Mouse (Mus musculus) lung, postnatal 36 days (tissue): ENCODE results near the gene BC052040.

ENCODE experiments used
- DNase-seq: peaks from one replicate; pipeline ENCODE4 v3.0.0; 2022; ENCODE audit warnings: mixed read lengths

BC052040 gene

DNA sequence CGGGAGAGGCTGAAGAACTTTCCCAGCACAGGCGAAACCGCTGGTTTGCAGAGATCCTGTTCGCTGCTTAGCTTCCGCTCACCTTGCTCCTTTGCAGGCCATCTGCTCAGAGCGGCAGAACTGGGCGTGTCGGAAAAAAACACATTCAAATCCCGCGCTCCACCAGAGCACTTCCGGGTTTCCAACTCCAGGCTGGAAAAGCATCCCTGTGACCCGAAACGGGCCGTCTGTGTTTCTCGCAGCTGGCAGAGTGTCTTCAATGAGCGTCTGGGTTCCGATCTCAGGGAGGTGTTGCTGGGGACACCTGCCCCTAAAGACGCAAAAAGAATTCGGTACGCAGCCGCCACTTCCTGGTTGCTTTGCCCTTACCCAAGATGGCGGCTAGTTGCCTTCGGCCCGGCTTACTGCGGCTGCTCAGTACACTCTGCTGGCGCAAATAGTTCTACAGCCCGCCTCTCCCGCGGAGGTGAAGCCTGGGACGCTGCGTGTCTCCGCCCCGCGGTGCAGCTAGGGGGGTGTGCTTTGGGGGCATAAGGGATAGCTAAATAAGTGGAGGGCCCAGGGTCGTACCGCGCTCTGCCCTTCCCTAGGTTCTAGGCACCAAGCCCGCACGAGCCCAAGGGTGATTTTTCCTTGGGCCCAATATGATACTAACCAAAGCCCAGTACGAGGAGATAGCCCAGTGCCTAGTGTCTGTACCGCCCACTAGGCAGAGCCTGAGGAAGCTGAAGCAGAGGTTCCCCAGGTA lies at the start of gene BC052040:
Gene BC052040, plus strand, starts transcription at position 476 of the 748 bp plus-strand sequence.
- DNase-seq: peak; percentile 93

DNA sequence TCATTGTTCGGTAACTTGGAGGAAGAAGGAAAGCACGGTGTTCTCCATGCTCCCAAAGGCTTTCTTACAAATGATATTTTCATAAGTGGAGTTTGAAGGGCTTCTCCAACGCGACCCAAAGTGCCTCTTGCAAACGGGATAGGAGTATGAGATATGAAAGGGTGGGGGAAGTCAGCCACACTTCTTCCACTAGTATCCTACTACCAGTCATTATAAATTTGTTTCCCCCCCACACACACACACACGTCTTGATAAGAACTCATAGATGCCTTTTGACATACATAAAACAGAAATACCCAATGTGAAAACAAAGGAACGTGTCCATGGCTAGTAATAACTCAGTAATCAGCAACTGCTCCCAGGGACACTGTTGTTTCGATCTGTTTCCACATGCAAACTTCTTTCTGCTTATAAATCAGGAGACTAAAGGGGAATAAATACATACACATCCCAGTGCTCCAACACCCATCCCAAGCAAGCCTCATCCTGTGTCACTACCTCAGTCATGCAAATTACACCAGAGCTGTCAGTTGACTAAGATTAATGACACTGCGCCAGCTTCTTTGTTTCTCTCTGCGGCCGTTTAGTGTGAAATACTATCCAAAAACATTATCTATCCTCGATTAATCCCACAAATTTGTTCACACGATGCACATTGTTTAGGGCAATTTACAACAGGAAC lies 43.4 kb upstream of the BC052040 start:
- DNase-seq: no peak

DNA sequence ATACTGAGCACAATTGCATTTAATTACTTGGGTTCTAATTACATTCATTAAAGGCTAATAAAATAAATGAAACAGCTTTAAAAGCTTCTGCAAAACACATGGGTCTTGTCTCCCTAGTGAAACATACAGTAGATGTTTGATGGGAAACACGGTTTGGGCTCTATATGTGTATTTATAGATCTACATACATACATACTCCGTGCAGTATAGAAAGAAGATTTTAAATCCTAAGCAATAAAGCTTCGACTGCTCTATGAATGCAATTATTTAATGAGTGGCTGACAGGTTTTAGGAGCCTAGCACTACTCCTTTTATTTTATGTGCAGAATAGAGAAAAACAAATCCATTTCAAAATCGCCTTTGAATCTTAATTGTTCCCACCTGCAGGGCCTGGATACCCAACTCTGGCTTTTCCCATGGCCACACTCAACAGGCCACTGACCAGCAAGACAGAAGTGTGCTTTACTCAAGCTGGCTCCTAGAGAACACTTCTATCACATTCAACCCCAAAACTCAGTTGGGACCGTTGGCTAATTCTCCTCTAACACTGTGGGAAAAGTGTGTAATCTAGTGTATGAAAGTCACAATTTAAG lies 42.7 kb upstream of the BC052040 start:
- DNase-seq: no peak

DNA sequence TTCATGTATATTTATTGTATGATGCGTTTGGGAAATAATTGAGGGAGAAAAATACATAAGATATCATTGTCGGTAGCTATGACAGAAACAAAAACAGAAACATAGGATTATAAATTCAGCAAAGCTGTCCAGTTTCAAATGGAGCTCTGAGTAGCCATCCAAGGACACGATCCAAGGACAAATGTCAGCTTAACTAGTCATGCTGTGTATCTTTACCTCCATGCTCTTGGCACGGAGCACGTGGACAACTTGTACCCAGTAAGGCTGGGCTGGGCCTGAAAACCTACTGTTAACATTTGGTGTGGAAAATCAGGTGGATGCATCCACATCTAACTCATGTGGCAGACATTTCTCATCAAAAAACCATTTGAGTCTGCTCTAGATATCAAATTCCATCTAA lies 41.8 kb upstream of the BC052040 start:
- DNase-seq: no peak

DNA sequence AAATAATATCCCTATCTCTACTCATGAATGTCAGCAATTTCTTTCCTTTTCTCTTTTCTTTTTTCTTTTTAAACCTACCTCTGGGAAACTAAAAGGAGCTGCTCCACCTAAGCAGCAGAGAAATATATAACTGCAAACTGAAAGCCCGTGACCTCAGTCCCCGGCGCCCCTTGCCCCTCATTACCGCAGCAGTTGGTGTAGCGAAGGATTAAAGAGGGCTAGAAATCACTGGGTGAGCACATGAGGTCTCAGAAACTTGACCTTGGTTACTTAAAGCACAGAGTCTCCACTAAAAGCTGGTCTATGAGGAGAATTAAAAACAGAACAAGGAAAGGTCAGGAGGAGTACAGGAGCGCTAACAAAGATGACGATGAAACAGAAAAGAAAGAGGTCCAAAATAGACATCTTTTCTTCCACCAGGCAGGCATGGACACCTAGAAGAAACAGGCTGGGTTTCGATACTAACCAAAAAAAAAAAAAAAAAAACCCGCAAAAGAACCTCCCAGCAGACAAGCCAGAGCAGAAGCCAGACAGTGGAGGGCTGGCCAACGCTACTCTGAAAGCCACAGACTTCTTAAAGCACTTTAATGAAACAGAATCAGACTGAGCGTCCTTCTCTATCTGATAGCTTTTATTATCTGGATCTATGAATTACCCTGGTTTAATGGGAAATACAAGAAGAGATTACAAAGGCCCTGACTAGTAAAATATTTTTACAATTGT lies 39.0 kb upstream of the BC052040 start:
- no peak for DNase-seq

DNA sequence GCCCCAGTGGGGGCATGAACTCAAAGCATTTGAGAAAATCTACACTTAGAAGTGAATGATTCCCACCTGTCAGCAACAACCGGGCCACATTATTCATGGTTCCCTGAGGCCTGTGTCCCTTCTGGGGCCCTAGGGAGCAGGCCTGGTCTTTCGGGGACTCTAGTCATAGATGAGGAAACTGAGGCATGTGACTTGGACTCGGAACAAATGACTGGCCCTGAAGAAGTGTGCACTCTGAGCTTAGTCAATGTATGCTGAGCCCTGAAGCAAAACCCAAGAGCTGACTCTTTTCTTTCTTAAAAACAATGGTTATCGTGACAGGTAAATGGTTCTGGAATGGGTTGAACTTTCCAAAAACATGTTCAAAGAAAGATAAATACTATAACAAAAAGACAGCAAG lies 38.3 kb upstream of the BC052040 start:
- no peak for DNase-seq

DNA sequence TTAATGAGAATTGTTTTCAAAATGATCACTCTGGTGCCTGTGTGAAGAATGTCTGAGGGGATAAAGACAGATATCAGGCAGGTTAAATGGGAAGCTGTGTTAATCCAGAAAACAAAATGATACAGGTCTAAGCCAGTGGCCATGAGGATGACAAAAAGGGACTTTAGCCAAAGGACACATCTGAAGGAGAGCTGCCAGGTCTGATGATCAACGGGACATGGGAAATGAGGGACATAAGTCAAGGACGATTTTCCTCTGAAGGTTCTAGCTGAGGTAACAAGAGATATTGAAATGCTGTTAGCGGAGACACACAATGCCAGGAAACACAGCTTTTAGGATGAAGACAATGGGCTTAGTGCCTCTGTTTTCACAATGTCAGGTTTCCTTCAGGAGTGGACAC lies 29.6 kb upstream of the BC052040 start:
- no peak for DNase-seq

DNA sequence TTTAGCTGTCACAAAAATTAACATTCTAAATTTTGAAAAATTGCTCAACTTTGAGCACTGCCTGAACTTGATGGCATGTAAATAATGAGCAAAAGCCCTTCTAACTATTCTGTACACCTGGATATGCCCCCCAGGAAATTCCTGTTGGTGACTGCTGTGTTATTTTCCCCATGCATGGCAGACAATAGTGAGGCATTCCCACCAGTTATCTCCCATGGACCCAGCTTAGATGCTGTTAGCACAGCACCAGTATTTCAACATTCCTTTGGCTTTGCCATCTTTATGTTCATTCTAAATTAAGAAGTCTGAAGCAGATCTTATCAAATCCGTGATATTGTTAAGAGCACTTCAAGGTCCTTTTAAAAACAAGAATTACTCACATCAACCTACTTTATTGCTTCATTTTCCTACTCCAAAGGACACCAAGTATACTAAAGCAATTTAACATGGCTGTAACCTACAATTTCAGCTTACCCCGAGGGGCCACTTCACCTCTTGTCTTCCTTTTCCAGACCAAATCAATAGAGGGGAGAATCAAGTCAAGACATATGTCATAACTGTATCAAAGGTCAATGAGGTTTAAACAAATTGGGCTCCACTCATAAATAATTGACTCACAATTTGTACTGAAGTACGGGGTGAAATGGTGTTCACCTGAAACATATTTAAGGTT lies 19.2 kb upstream of the BC052040 start:
- no peak for DNase-seq

DNA sequence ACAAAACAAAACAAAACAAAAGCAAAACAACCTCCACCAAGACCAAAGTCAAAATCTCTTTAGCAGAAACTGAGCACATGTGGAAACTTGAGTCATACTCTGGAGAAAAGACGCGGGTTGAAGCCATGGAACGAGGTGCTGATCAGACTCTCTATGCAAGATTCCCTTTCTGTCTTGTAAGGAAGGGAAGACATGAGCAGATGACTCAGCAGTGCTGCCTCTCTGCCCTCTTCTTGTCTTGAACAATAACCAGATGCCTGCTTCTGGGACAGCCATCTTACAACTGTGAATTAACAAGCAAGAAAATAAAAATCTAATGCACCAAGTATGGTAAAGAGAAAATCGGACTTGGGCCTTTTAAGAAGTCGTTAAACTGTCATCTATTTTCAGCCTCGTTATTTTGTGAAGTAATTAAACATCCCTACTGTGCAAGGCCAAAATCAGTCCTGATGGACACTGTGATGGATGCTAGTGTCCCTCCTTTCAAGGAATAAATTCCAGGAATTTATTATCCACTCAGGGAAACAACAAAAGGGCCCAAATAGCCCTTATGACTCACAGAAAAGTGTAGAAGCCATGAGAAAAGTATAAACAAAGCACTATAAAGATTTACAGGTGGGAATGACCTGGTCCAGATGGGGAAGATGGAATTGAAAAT lies 18.0 kb upstream of the BC052040 start:
- no peak for DNase-seq

DNA sequence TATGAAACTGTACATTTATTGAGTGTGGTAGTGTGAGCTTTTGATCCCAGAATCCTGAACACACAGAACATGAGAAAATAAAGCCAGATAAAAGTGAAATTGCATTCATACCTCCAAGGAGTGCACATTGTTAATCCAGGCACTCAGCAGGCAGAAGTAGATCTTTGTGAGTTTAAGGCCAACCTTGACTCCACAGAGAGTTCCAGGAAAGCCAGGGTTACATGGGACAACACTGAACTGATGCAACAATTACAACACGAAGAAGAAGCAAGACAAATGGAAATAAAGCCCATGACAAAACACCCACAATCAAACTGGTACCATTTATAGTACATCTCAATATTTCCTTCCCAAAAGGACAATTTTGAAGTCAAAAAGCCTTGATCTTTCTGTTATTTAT lies 9.5 kb upstream of the BC052040 start:
- DNase-seq: no peak

DNA sequence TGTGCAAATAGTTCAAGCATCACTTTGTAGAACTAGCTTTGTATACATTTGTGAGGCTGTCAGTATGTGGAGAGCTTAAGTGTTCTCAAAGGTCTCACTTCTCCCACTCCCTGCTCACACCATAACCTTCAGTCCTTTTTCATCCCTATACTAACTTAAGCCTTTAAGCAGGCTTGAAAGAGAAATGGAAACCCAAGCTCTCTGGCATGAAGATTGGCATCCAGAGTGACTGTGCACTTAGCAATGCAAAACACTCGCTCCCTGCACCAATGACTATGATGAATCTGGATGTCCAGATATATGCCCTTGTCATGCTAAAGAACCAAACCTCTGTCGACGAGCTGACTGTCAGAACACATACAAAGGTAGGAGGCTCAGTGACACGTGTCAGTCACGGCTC lies 6.7 kb upstream of the BC052040 start:
- DNase-seq: no peak

DNA sequence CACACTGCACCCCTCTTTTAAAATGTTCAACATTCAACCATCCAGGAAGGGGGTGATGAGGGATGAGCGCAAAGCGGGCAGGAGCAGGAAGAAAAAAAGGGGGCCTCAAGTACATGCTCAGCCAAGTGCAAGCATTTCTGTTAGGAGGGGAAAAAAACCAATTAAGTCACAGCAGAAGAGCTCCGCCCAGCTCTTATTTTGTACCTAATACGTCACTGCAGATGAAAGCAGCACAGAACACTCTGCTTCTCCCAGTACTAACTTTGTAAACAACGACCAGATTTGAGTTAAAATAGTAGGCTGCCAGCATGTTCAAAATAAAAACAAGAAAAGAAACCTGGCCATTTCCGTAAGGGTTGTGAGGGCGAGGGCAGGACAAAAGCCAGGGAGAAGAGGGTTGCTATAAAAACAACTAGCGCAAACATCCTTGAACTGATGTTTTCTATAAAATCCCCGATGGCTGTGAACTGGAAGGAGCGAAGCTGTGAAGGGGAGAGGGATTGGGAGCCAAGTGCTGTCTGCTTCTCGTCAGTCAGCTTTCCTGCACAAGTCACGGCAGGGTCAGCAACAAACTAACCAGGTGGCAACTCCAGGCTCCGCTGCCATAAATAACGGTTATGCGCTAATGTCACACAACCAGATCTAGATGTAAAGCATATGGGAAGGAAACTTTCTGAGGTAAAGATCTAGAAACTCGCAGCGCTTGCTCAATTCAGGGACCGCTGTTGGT lies 2.2 kb upstream of the BC052040 start:
- DNase-seq: no peak

DNA sequence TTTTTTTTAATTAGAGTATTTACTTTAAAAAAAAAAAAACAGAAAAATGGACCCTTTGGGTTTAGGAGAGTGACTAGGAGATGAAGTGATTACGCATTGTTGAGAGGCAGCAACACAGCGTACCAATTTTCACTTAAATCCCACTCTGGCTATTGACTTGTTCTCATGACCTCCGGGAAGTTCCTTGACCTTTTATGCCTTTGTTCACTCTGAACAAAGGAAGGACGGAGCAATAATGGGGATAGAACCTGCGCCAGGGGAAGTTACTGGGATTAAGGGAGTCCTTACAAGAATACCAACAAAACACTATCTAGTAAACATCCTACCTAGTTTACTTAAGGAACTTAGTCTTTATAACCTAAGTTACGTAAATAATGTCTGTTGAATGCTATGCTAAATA lies 1.5 kb upstream of the BC052040 start:
- no peak for DNase-seq

DNA sequence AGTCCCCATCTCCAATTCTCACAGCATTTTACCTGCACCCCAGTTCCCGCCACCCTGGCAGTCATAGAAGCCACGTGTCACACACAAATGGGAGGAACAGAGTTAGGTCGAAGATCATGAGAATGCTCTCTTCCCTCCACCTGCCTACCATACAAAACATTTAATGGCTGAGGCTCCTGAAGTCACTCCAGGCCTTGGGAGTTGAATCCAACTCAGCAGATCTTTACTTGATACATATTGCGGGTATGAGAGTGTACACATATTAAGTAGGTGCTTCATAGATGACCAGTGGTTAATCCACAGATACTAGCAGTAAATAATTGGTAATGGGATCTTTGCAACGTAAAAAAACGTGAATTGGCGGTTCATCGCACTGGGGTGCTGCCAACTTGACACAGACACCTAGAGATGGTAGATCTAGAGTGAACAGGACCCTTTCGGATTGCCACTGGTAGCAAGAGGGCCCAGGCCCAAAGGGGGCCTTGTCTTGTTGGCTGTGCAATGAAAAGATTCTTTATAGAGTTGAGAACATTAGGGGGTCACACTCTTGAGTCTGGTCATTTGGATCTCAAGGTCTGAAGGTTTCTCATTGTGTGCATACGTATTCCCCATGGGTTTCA lies 583 bp downstream of the BC052040 start:
- DNase-seq: no peak

DNA sequence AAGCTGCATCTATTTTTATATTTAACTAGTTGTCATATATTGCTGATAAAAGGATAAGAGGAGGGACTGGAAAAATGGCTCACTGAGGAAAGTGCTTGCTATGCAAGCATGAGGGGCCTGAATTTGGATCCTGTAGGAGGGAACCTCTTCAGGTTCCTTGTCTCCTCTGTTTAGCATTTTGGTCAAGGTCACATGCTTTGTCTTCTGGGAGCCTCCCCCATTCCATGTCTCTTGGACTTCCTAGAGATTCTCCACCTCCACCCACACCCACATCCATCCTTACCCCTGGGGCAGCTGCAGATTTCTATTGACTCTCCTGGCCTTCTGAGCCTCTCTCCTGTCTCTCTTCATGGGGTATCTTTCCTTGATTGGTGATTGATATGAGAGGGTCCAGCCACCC lies 2.3 kb downstream of the BC052040 start:
- DNase-seq: no peak

DNA sequence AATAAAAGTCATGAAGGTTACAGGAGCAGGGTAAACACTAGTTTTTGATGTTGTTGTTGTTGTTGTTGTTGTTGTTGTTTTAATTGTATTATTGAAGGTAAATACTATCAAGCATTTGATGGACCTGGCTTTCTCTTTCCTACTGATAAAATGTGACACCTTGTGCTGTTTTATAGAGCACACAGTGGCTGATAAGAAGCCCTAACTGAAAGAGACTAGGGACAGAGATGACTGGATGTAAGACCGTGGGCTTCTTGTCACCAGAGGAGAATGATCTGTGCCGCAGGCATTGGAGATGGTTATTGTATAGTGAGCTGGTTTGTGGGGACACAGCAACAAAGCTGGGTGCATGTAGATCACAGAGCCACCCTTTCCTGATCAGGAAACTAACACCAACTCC lies 9.1 kb downstream of the BC052040 start:
- DNase-seq: no peak

DNA sequence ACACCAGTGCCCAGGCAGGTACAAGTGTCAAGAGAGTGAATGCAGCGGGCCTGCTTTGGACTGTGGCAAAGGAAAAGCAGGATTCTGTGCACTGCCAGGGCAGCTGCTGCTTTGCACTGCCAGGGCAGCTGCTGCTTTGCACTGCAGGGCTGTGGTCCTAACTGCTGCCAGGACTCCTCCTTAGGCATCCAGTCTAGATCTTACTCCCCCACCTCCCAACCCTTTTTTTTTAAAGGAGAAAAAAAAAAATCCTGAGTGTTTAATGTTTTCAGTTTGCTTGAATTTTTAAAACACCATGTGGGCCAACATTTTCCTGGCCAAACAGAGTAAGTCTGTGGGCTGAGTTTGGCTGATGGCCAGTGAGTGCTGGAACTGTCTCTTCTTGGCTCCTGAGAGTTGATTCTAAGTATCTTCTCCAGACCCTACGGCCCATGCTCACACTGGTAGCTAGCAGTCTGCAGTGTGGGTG lies 11.2 kb downstream of the BC052040 start:
- DNase-seq: peak; percentile 62

DNA sequence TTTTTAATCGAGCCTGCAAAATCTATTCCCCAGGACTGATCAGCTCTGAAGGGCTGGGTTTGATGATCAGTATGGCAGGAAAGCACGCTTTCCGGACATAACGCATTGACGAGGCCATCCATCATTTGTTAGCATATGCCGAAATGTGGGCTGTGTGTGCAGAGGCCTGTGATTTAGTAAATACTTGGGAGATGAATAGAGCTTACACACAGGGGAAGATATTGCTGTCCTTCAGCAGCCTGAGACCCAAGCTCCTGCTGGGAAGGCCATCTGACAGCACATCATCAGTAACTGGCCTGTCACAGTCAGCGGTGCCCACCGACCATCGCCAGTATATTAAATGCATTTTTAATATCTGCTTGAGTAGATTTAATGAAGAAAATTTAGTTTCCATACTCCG lies 15.5 kb downstream of the BC052040 start:
- no peak for DNase-seq

DNA sequence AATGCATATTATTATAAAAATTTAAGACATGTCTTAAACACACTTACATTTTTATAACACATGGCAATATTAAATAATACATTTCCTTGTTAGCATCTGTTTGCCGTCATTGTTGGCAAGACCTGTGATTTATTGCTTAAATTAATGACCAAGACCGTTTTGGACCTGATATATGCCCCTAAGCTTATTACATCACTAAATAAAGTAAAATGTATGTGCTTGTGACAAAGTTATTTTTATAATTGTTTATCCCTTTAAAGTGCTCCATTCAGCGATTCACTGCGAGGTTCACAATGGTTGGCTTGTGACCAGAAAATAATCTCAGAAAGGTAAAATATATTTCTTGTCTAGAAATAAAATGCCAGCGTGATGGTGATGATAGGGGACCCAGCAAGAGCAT lies 16.8 kb downstream of the BC052040 start:
- no peak for DNase-seq

DNA sequence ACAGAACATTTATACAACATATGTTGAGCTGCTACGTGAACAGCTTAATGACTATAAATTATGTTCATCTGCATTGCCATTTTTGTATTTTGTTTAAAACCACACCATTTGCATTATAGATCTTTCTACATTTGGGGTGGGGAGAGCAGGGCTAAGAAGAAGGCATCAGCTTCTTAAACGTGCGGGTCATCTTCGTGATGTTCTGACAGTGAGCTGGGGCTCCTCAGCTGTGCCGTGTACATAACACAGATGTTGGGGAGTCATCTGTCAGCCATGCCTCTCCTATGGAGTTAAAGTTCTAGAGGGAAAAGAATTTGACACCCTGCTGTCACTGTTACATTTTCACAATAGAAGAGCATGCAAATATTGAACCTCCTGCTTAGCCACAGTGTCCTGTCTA lies 19.2 kb downstream of the BC052040 start:
- DNase-seq: no peak

DNA sequence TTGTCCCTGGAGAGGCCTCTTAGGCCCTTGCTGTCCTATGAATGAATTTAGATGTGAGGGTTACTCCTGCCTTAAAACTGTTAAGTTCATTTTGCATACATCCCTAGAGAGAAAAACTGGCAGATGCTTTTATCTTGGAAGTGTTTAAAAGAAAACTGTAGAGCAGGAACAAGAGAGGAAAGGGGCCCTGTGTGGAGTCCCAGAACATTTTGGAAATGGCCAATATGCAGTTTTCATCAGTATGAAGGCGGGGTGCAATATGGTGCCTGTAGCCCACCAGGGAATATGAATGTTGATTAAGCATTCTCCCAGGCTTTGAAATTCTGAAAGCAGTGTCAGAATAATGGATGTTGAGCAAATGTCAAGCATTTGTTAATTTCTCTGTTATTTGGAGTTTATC lies 19.8 kb downstream of the BC052040 start:
- DNase-seq: no peak
